Mouse (Mus musculus) gastrocnemius, postnatal 36 days (tissue): Measurements from ENCODE around the gene Tent4a. TPM values are rescaled to one million over a fixed set of nuclear protein-coding genes. Genes with fewer than 3 reads are reported as not detected.
"Not testable (repeated sequence)": the region's sequence is repeated elsewhere in the genome, so short reads cannot be mapped to it uniquely, and the experiment has no call there.

Experiments
- DNase-seq, 2 experiments: peaks; one replicate each; pipeline ENCODE4 v3.0.0; 2022
- intact Hi-C: fragments of 180-260 bp; cut with DNase I; formaldehyde crosslinking; loops from one replicate; pipeline ENCODE4 v1.15.1; 2025
- long read RNA-seq, 2 experiments: library from polyadenylated mRNA; stranded (forward); transcript quantifications; one replicate each; pipeline ENCODE4 v2.0.0; 2021
- total RNA-seq, 2 experiments: library from RNA; stranded (reverse); gene quantifications; 2 replicates each; pipeline ENCODE4 v1.2.3; 2021

The Tent4a gene
- 1 to 10 TPM; 5.3 to 6.5 TPM for total RNA-seq
- long read RNA-seq, experiment 1, partial matches to known transcripts: 0 of 19 reads
- long read RNA-seq, experiment 1, other reads (novel, unspliced or antisense): 19 of 19 reads
- long read RNA-seq, experiment 2, partial matches to known transcripts: 0 of 29 reads
- long read RNA-seq, experiment 2, other reads (novel, unspliced or antisense): 29 of 29 reads

DNA sequence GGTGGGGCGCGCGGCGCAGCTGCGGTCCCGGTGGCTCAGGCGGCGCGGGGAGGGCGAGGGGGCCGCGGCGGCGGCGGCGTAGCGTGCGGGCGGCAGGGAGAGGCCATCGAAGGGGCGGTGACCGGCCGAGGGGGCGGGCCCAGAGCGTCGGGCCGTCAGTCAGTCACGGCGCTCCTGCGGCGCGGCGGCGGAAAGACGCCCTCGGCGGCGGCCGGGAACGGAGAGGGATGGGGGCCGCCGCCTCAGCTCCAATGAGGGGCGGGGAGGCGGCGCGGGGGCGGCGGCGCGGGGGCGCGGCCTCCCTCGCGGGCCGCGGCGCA, at the start of gene Tent4a:
Gene Tent4a, minus strand, starts transcription at position 284 of the 320 bp plus-strand sequence.
- intact Hi-C loops: no loop called here
- DNase-seq: no peak

DNA sequence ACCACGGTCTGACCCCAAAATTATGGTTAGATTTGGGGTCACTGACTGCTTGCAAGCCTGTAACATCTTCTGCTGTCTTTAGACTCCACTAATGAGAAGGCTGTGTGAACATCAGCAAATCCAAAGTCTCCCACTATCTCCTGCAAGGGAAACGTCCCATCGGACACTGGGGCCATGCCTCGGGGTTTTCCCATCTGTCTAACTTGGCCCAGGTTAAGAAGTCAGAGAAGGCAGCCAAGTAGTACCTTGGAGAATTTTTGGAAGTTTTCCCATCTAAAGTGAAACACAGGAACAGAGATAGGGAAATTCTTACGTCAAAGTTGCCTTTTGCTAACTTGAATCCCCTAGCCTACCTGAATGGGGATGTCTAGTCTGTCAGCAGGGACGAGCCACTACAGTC, 49.2 kb upstream of the Tent4a start:
- intact Hi-C loops: no loop called here
- DNase-seq: no peak

DNA sequence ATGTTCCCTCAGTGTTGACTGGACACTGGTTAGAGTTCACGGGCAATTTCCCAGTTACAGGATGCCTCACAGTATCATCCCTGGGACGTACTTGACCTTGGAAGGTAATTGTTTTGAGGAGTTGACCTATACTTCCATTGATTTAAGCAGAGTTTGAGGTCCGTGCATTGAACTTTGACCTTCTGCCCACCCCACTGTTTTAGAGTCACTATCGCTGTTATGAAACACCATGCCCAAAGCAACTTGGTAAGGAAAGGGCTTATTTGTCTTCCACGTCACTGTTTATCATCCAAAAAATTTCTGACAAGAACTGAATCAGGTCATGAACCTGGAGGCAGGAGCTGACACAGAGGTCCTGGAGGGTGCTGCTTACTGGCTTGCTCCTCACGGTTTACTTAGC, 48.0 kb upstream of the Tent4a start:
- intact Hi-C loops: no loop called here

DNA sequence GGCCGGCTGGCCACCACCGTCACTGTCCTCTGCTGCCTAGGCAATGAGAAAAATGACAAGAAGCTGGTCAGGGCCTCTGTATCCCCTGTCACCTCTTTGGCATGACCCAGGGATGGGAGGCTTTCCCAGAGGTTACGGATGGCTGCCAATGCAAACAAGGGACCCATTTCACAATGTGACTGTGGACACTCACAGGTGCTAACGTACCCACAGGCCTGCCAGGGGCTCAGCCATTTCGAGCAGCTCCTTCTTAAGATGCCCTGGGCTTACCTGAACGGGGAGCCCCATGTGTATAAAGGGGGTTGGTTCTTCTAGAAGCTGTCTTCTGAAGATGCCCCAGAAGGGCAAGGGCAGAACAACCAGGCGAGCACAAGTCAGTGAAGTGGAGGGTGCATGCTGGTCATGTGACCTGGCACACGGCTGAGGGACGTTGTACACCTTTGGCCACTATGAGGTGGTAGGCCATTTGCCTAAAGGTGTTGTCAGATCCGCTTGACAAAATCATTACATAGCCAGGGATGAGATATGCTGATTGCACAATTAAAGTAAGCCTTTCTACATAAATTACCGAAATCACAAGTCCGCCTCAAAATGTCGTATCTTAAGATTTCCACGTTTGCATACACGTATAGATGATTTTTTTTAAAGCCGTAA, 42.9 kb upstream of the Tent4a start:
- intact Hi-C loops: no loop called here
- DNase-seq: no peak

More for the DNA sequence above, 48.0 kb upstream of the Tent4a start:
- no peak for DNase-seq

GRCm38 (mm10) chr13:69576676-69577075, 42.3 kb upstream of the Tent4a start:
- intact Hi-C loops: no loop called here
- DNase-seq: peak in 1 of 2 experiments; percentile 27

DNA sequence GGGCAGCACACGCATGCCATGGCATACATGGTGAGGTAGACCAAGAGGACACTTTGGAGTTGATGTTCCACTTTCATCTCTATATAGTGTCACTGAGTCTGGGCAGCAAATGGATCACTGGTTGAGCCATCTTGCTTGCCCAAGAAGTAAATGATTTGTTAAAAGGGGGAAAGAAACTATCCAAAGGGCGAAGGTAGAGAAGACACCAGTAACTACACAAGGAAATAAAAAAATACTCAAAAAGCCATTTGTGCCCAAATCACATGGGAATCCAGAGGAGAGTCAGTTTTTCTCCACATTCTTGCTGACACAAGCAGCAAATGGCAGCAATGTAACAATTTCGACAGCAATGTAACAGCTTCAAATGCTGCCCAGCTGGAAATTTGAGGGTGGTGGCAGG, 38.2 kb upstream of the Tent4a start:
- no peak for DNase-seq
- intact Hi-C loops: no loop called here

DNA sequence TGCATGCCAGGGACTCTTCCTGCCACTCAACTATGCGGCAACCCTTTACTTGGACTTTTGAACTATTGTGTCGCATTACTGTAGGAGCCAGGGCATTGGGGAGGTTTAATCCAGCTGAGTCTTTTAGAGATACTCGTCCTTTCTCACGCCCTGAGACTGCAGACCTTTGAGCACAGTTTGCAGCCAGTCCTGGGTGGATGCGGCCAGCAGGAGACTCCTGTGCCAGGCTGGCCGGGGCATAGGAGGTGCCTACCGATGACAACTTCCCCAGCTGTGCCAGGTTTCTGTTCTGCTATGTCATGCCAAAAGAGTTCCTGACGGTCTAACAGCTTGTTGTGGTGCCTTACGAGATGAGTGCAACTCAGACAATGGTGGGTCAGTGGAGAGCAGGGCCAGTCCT, 34.8 kb upstream of the Tent4a start:
- intact Hi-C loops: no loop called here
- DNase-seq: no peak

- intact Hi-C loops, DNase-seq: not testable (repeated sequence)
Measured at GRCm38 (mm10) chr13:69565401-69565800, 31.0 kb upstream of the Tent4a start.

DNA sequence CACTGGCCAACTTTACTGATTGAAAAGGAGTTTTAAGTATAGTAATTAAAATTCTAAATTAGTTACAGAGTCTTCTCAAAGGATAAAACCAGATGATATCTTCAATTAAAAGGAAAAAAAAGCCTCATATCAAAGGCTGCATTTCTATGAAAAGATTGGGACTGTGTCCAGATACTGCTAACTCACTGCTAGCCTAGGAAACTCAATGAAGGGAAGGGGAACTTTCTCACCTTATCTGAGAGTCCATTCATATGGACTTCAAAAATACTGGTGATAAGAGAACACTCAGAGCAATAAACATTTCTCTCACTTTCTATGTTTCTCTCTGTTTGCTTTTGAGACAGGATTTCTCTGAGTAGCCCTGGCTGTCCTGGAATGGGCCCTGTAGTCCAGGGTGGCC, 30.2 kb upstream of the Tent4a start:
- no peak for DNase-seq
- intact Hi-C loops: no loop called here

- no peak for DNase-seq
- intact Hi-C loops: no loop called here
Measured at GRCm38 (mm10) chr13:69563905-69564304, 29.5 kb upstream of the Tent4a start.

- DNase-seq: no peak
- intact Hi-C loops: no loop called here
Measured at GRCm38 (mm10) chr13:69562654-69563574, 28.5 kb upstream of the Tent4a start.

- intact Hi-C loops: no loop called here
- DNase-seq: no peak
Measured at GRCm38 (mm10) chr13:69562004-69562403, 27.6 kb upstream of the Tent4a start.

DNA sequence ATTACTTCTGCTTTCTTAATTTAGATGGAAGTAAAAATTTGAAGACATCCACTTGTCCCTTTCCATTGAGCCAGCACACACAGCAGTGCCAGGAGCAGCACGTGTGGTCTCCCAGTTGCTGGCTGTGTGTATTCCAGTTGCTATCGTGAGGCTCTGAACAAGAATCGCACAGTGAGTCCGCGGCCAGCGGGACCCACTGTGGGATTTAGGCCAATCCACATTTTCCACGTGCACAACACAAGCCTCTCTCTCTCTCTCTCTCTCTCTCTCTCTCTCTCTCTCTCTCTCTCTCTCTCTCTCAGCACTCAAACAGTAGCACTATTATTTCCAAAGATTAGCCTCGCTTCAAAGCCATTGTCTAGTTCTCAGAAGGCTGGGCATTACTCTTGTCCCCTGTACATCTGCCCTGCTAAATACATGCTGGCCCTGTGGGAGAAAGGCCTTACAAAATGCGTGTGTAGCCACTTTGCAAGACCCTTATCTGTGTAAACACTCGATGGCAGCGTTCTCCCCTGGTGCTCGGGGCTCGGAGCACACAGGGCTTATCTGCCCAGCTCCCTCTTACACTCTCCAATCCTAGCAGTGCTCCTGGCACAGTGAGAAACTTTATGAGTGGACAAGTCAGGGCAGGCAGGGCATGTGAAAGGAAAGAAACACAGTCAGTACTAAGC, 25.0 kb upstream of the Tent4a start:
- intact Hi-C loops: no loop called here
- no peak for DNase-seq

GRCm38 (mm10) chr13:69558098-69558660, 23.8 kb upstream of the Tent4a start:
- intact Hi-C loops: no loop called here
- DNase-seq: no peak

GRCm38 (mm10) chr13:69556728-69557127, 22.3 kb upstream of the Tent4a start:
- DNase-seq: no peak
- intact Hi-C loops: no loop called here

DNA sequence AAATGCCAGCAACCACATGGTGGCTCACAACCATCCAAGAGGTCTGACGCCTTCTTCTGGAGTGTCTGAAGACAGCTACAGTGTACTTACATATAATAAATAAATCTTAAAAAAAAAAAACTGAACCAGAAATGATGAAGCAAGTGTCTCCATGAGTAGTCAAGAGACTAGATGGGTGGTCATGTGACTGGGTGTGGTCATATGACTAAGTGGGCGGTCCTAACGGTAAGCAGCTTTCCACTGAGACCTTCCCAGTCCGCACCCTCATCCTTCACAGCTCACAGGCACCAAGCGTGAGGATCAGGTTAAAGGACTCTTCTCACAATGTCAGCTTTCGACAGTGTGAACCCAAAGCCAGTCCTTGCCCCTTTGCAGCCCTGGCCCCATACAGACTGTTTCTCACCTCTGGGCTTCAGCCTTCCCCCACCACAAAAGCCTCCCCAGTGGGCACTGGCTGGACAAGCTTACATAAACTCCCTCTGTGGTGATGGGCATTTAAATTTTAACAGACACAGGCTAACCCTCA, 21.6 kb upstream of the Tent4a start:
- intact Hi-C loops: no loop called here
- no peak for DNase-seq

GRCm38 (mm10) chr13:69555045-69555444, 20.6 kb upstream of the Tent4a start:
- intact Hi-C loops: no loop called here
- no peak for DNase-seq

GRCm38 (mm10) chr13:69554255-69554654, 19.8 kb upstream of the Tent4a start:
- intact Hi-C loops: loop anchor here (5.0 kb wide), 2 partner anchors 43 to 58 kb away; partner anchors contain the start of gene Srd5a1

GRCm38 (mm10) chr13:69553024-69553423, 18.6 kb upstream of the Tent4a start:
- intact Hi-C loops: loop anchor here (1.0 to 5.0 kb wide), 3 partner anchors 44 to 102 kb away; partner anchors contain the start of gene Srd5a1
- DNase-seq: no peak

More at GRCm38 (mm10) chr13:69554255-69554654, 19.8 kb upstream of the Tent4a start:
- DNase-seq: no peak

- DNase-seq: no peak
Measured at GRCm38 (mm10) chr13:69550831-69551230, 16.4 kb upstream of the Tent4a start.

More at GRCm38 (mm10) chr13:69550831-69551230, 16.4 kb upstream of the Tent4a start:
- intact Hi-C loops: loop anchor here (5.0 kb wide), 2 partner anchors 46 to 61 kb away; partner anchors contain the start of gene Srd5a1
